Mouse (Mus musculus) c-Kit-positive CD71-negative TER-119-negative erythroid progenitor cells, embryonic 14.5 days (primary cell): Measurements from ENCODE around the gene Smim20.

Experiments used
- DNase-seq: peaks from one replicate; pipeline ENCODE4 v3.0.0-alpha.2; 2013; ENCODE audit warnings: low read depth

Gene Smim20

GRCm38 (mm10) chr5:53266931-53267853 lies at the start of gene Smim20:
Gene Smim20, plus strand, starts transcription at chr5:53267083.
- peak; percentile 69 for DNase-seq

GRCm38 (mm10) chr5:53225434-53225833 lies 41.4 kb upstream of the Smim20 start:
- no peak for DNase-seq

- DNase-seq: no peak
Observed at GRCm38 (mm10) chr5:53230560-53230959, 36.3 kb upstream of the Smim20 start.

- no peak for DNase-seq
Observed at GRCm38 (mm10) chr5:53235551-53235950, 31.3 kb upstream of the Smim20 start.

GRCm38 (mm10) chr5:53236136-53236535 lies 30.7 kb upstream of the Smim20 start:
- DNase-seq: no peak

- no peak for DNase-seq
Observed at GRCm38 (mm10) chr5:53236749-53237148, 30.1 kb upstream of the Smim20 start.

- DNase-seq: no peak
Observed at GRCm38 (mm10) chr5:53238761-53239160, 28.1 kb upstream of the Smim20 start.

GRCm38 (mm10) chr5:53239189-53239588 lies 27.7 kb upstream of the Smim20 start:
- no peak for DNase-seq

GRCm38 (mm10) chr5:53239831-53240440 lies 26.9 kb upstream of the Smim20 start:
- DNase-seq: no peak

GRCm38 (mm10) chr5:53241109-53241508 lies 25.8 kb upstream of the Smim20 start:
- DNase-seq: no peak

GRCm38 (mm10) chr5:53241963-53242362 lies 24.9 kb upstream of the Smim20 start:
- no peak for DNase-seq

- DNase-seq: no peak
Observed at GRCm38 (mm10) chr5:53242865-53243499, 23.9 kb upstream of the Smim20 start.

- no peak for DNase-seq
Observed at GRCm38 (mm10) chr5:53243933-53244332, 22.9 kb upstream of the Smim20 start.

GRCm38 (mm10) chr5:53248499-53248898 lies 18.4 kb upstream of the Smim20 start:
- no peak for DNase-seq

GRCm38 (mm10) chr5:53249431-53250061 lies 17.3 kb upstream of the Smim20 start:
- DNase-seq: no peak

GRCm38 (mm10) chr5:53254154-53254553 lies 12.7 kb upstream of the Smim20 start:
- no peak for DNase-seq

- DNase-seq: no peak
Observed at GRCm38 (mm10) chr5:53254821-53255220, 12.1 kb upstream of the Smim20 start.

GRCm38 (mm10) chr5:53258038-53258786 lies 8.7 kb upstream of the Smim20 start:
- no peak for DNase-seq

- DNase-seq: no peak
Observed at GRCm38 (mm10) chr5:53259894-53260293, 7.0 kb upstream of the Smim20 start.

GRCm38 (mm10) chr5:53261999-53262398 lies 4.9 kb upstream of the Smim20 start:
- no peak for DNase-seq

- DNase-seq: no peak
Observed at GRCm38 (mm10) chr5:53264061-53264460, 2.8 kb upstream of the Smim20 start.

GRCm38 (mm10) chr5:53265740-53266139 lies 1.1 kb upstream of the Smim20 start:
- DNase-seq: no peak
